Mouse (Mus musculus) gastrocnemius, postnatal 25 days (tissue): ENCODE measurements at regions not wholly inside any gene's neighbourhood (a gene's known extent, or its start where the extent isn't known, plus 50 kb on each side); places are given as distances from the start of the nearest gene placed in this dataset.
"Not testable (repeated sequence)": the region's sequence is repeated elsewhere in the genome, so short reads cannot be mapped to it uniquely, and the experiment has no call there.

Experiments used
- DNase-seq: peaks from one replicate; pipeline ENCODE4 v3.0.0; 2022

- no peak for DNase-seq
Measured at GRCm38 (mm10) chr17:4425342-4425741, 568.8 kb upstream of the Arid1b start.

- no peak for DNase-seq
Measured at GRCm38 (mm10) chr17:4429036-4429435, 565.1 kb upstream of the Arid1b start.

- DNase-seq: no peak
Measured at GRCm38 (mm10) chr17:4445606-4446005, 548.5 kb upstream of the Arid1b start.

- no peak for DNase-seq
Measured at GRCm38 (mm10) chr17:4457491-4457890, 536.6 kb upstream of the Arid1b start.

- no peak for DNase-seq
Measured at GRCm38 (mm10) chr17:4461541-4461940, 532.6 kb upstream of the Arid1b start.

- no peak for DNase-seq
Measured at GRCm38 (mm10) chr17:4464286-4464880, 529.7 kb upstream of the Arid1b start.

GRCm38 (mm10) chr17:4465741-4466140, 528.4 kb upstream of the Arid1b start:
- no peak for DNase-seq

GRCm38 (mm10) chr17:4472412-4472811, 521.7 kb upstream of the Arid1b start:
- no peak for DNase-seq

GRCm38 (mm10) chr17:4474350-4474749, 519.8 kb upstream of the Arid1b start:
- no peak for DNase-seq

- no peak for DNase-seq
Measured at GRCm38 (mm10) chr17:4475665-4476064, 518.5 kb upstream of the Arid1b start.

- no peak for DNase-seq
Measured at GRCm38 (mm10) chr17:4494392-4494791, 499.7 kb upstream of the Arid1b start.

- no peak for DNase-seq
Measured at GRCm38 (mm10) chr17:4500504-4500903, 493.6 kb upstream of the Arid1b start.

- DNase-seq: no peak
Measured at GRCm38 (mm10) chr17:4501029-4501428, 493.1 kb upstream of the Arid1b start.

GRCm38 (mm10) chr17:4504951-4505350, 489.2 kb upstream of the Arid1b start:
- DNase-seq: no peak

- peak; percentile 42 for DNase-seq
Measured at GRCm38 (mm10) chr17:4509506-4509905, 484.6 kb upstream of the Arid1b start.

- DNase-seq: no peak
Measured at GRCm38 (mm10) chr17:4516141-4516540, 478.0 kb upstream of the Arid1b start.

GRCm38 (mm10) chr17:4516846-4517245, 477.3 kb upstream of the Arid1b start:
- peak; percentile 43 for DNase-seq

- no peak for DNase-seq
Measured at GRCm38 (mm10) chr17:4521031-4521430, 473.1 kb upstream of the Arid1b start.

GRCm38 (mm10) chr17:4526466-4526865, 467.7 kb upstream of the Arid1b start:
- DNase-seq: no peak

- DNase-seq: no peak
Measured at GRCm38 (mm10) chr17:4532126-4532525, 462.0 kb upstream of the Arid1b start.

- DNase-seq: no peak
Measured at GRCm38 (mm10) chr17:4540435-4540834, 453.7 kb upstream of the Arid1b start.

GRCm38 (mm10) chr17:4541020-4541743, 452.9 kb upstream of the Arid1b start:
- no peak for DNase-seq

- no peak for DNase-seq
Measured at GRCm38 (mm10) chr17:4546579-4546978, 447.6 kb upstream of the Arid1b start.

GRCm38 (mm10) chr17:4553026-4553425, 441.1 kb upstream of the Arid1b start:
- DNase-seq: not testable (repeated sequence)
